14 mouse cellular contexts compared by ENCODE assay signal in genomic region chr11:119954233-119954632, GRCm38 (mm10). TPM values are rescaled to one million over a fixed set of nuclear protein-coding genes. Genes with fewer than 3 reads are reported as not detected.
DNase-seq lines count a peak whose midpoint lies in the region; ATAC-seq and TF ChIP-seq lines count a peak whose summit lies in the region.
"Had no signal": no experiment of that assay in that cellular context is flagged by ENCODE, and none has a peak within 500 bp of the region (broad histone marks: within the 10 kb centered on the region; RNA-seq: fewer than 3 reads in every experiment).

No protein-coding gene starts in this region.

- no peaks in the 10 kb centered on the region for H3K36me3 ChIP-seq in kidney, postnatal 0 days (ENCODE audit: insufficient read depth, low read length)
- no peaks in the 10 kb centered on the region for H3K36me3 ChIP-seq in midbrain, embryonic 10.5 days
- H3K36me3 ChIP-seq in midbrain, embryonic 11.5 days (ENCODE audit: control insufficient read depth, insufficient read depth, low read length) = no peaks in the 10 kb centered on the region
- H3K36me3 ChIP-seq in macrophage (ENCODE audit: inconsistent target) = peaks cover 8% of the 10 kb centered on the region; the same call in 1 of the 2 replicates
- H3K36me3 ChIP-seq: forebrain, embryonic 15.5 days; hindbrain, embryonic 13.5 days had no signal

- no peaks in the 10 kb centered on the region for H3K27me3 ChIP-seq in kidney, postnatal 0 days (ENCODE audit: insufficient read depth, low read length)
- no peaks in the 10 kb centered on the region for H3K27me3 ChIP-seq in midbrain, embryonic 10.5 days (ENCODE audit: low read depth, poor library complexity, severe bottlenecking)
- H3K27me3 ChIP-seq in midbrain, embryonic 11.5 days (ENCODE audit: control insufficient read depth, insufficient read depth, low read length) = no peaks in the 10 kb centered on the region
- H3K27me3 ChIP-seq: forebrain, embryonic 15.5 days; hindbrain, embryonic 13.5 days had no signal

- no peak overlapping the region for H3K4me2 ChIP-seq in kidney, postnatal 0 days (ENCODE audit: low read length)
- H3K4me2 ChIP-seq in midbrain, embryonic 11.5 days = no peak overlapping the region
- H3K4me2 ChIP-seq: forebrain, embryonic 15.5 days; hindbrain, embryonic 13.5 days had no signal

- H3K9me3 ChIP-seq in kidney, postnatal 0 days (replicated peaks; ENCODE audit: low read length) = no peaks in the 10 kb centered on the region
- no peaks in the 10 kb centered on the region for H3K9me3 ChIP-seq in midbrain, embryonic 10.5 days (replicated peaks)
- no peaks in the 10 kb centered on the region for H3K9me3 ChIP-seq in midbrain, embryonic 11.5 days (ENCODE audit: control insufficient read depth, low read length)
- H3K9me3 ChIP-seq: forebrain, embryonic 15.5 days; hindbrain, embryonic 13.5 days had no signal

- H3K79me2 ChIP-seq in macrophage (ENCODE audit: inconsistent target) = peaks cover 78% of the 10 kb centered on the region

- peaks cover 24% of the 10 kb centered on the region; the same call in 1 of the 2 replicates for H3K4me1 ChIP-seq in kidney, postnatal 0 days (replicated peaks; ENCODE audit: insufficient read depth, low read length)
- H3K4me1 ChIP-seq in midbrain, embryonic 10.5 days = peaks cover 14% of the 10 kb centered on the region; the same call in 1 of the 2 replicates
- no peaks in the 10 kb centered on the region for H3K4me1 ChIP-seq in midbrain, embryonic 11.5 days (ENCODE audit: control insufficient read depth, insufficient read depth, low read length)

- H3K27ac ChIP-seq in kidney, postnatal 0 days = 0 out of 2 replicates have a peak overlapping the region, but pooled peaks have one; percentile 6
- 0 out of 2 replicates have a peak overlapping the region, but pooled peaks have one; percentile 30 for H3K27ac ChIP-seq in midbrain, embryonic 10.5 days (replicated peaks)
- no peak overlapping the region for H3K27ac ChIP-seq in midbrain, embryonic 11.5 days (ENCODE audit: low read depth, low read length)
- peak overlapping the region; percentile 31 for H3K27ac ChIP-seq in macrophage
- H3K27ac ChIP-seq: forebrain, embryonic 15.5 days; hindbrain, embryonic 13.5 days; liver, embryonic 14.5 days had no signal

- TF ChIP-seq CTCF in kidney, postnatal 0 days (IDR thresholded peaks at IDR 0.05; ENCODE audit: low read depth) = no peak

- no peak overlapping the region for H3K9ac ChIP-seq in kidney, postnatal 0 days (ENCODE audit: low read depth, low read length)
- no peak overlapping the region for H3K9ac ChIP-seq in midbrain, embryonic 11.5 days (ENCODE audit: low read length)
- H3K9ac ChIP-seq: forebrain, embryonic 15.5 days; hindbrain, embryonic 13.5 days; liver, embryonic 14.5 days had no signal

- 46% methylated on average over 4 of the region's 4 CpGs for WGBS in kidney, postnatal 0 days
- WGBS in midbrain, embryonic 10.5 days = 69% methylated on average over 4 of the region's 4 CpGs
- 76% methylated on average over 4 of the region's 4 CpGs for WGBS in midbrain, embryonic 11.5 days
- WGBS in macrophage (ENCODE audit: missing documents) = 8% methylated on average over 4 of the region's 4 CpGs

- no peak for ATAC-seq in kidney, postnatal 0 days (replicated peaks; ENCODE audit: low FRiP score, low read depth)
- ATAC-seq in midbrain, embryonic 11.5 days (ENCODE audit: low FRiP score) = no peak
- ATAC-seq: forebrain, embryonic 15.5 days; midbrain, embryonic 16.5 days had no signal

- DNase-seq in kidney, postnatal 0 days (ENCODE audit: low spot score) = no peak
- DNase-seq in kidney, postnatal 25 days = no peak
- no peak for DNase-seq in midbrain, embryonic 10.5 days (ENCODE audit: low spot score)
- no peak for DNase-seq in midbrain, embryonic 11.5 days (ENCODE audit: low spot score, missing footprints)
- DNase-seq in yolk sac, embryonic 10.5 days (ENCODE audit: low spot score) = peak; percentile 66
- no peak for DNase-seq in adrenal gland, postnatal 10 days
- DNase-seq: cerebellum, adult 9-10 months; gastrocnemius, postnatal 25 days; kidney, adult 8-10 months had no signal

- no peak overlapping the region for H3K4me3 ChIP-seq in kidney, postnatal 0 days (replicated peaks; ENCODE audit: low read depth, low read length)
- no peak overlapping the region for H3K4me3 ChIP-seq in midbrain, embryonic 10.5 days
- H3K4me3 ChIP-seq in midbrain, embryonic 11.5 days (ENCODE audit: low read depth, low read length) = no peak overlapping the region
- no peak overlapping the region for H3K4me3 ChIP-seq in macrophage (ENCODE audit: inconsistent target)
- H3K4me3 ChIP-seq: forebrain, embryonic 15.5 days; hindbrain, embryonic 13.5 days had no signal

RNA-seq across cellular contexts. Expression of gene Baiap2, which starts 11.7 kb away (rescaled TPM):
- 21.4 and 23.8 TPM in 2 replicates for polyA plus RNA-seq in kidney, postnatal 0 days (2015; fragmentation: Nextera tagmentation; extraction: Ambion mirVana)
- 9.4 and 11.3 TPM in 2 replicates for polyA plus RNA-seq in midbrain, embryonic 10.5 days (2016; fragmentation: Nextera tagmentation; extraction: Ambion mirVana)
- 9.0 and 9.8 TPM in 2 replicates for polyA plus RNA-seq in midbrain, embryonic 11.5 days (2014; fragmentation: Nextera tagmentation; extraction: Ambion mirVana)
- total RNA-seq in macrophage (2018; cell fraction: chromatin; rRNA removed) = 100 to 1,000 TPM in 11 of 26 experiments, 10 to 100 TPM in 15; 20.7 to 218 (median 76.3) TPM
- 10 to 100 TPM in 25 of 26 experiments, 1 to 10 TPM in 1; 9.0 to 31.7 (median 19.1) TPM for total RNA-seq in macrophage (2018; cell fraction: cytosol; rRNA removed)
- total RNA-seq in macrophage (2018; cell fraction: nucleus; rRNA removed) = 10 to 100 TPM in 25 of 26 experiments, 1 to 10 TPM in 1; 9.3 to 73.5 (median 28.3) TPM
- 19.9 to 24.7 TPM (median 20.6 TPM) in 3 replicates for polyA plus RNA-seq in macrophage (2018)
- total RNA-seq in adrenal gland, postnatal 10 days (2021) = 10 to 100 TPM; 18.9 to 21.3 TPM

RNA-seq across cellular contexts. Expression of gene Chmp6, which starts 41.0 kb away (rescaled TPM):
- 120 and 125 TPM in 2 replicates for polyA plus RNA-seq in kidney, postnatal 0 days (2015; fragmentation: Nextera tagmentation; extraction: Ambion mirVana)
- polyA plus RNA-seq in midbrain, embryonic 10.5 days (2016; fragmentation: Nextera tagmentation; extraction: Ambion mirVana) = 116 and 118 TPM in 2 replicates
- 85.4 and 91.8 TPM in 2 replicates for polyA plus RNA-seq in midbrain, embryonic 11.5 days (2014; fragmentation: Nextera tagmentation; extraction: Ambion mirVana)
- 10 to 100 TPM in 23 of 26 experiments, 1 to 10 TPM in 3; 8.6 to 56.3 (median 27.9) TPM for total RNA-seq in macrophage (2018; cell fraction: chromatin; rRNA removed)
- 10 to 100 TPM; 21.2 to 43.4 (median 35.7) TPM for total RNA-seq in macrophage (2018; cell fraction: cytosol; rRNA removed)
- total RNA-seq in macrophage (2018; cell fraction: nucleus; rRNA removed) = 10 to 100 TPM in 25 of 26 experiments, 1 to 10 TPM in 1; 9.8 to 37.0 (median 20.1) TPM
- polyA plus RNA-seq in macrophage (2018) = 37.7 to 52.9 TPM (median 41.3 TPM) in 3 replicates
- 10 to 100 TPM; 34.7 to 40.0 TPM for total RNA-seq in adrenal gland, postnatal 10 days (2021)
